Mouse (Mus musculus): Measurements from ENCODE around the gene Ttc7. TPM values are rescaled to one million over a fixed set of nuclear protein-coding genes. Genes with fewer than 3 reads are reported as not detected.

The Ttc7 gene
- polyA plus RNA-seq, 1 experiment from 2014 or later = 2.3 TPM

- DNase-seq (ENCODE audit: low spot score) (peak; percentile 55), ATAC-seq (replicated peaks; ENCODE audit: insufficient number of reproducible peaks, low FRiP score, low TSS enrichment, low read depth) (peak; percentile 42; the same call in 1 of the 2 replicates)
- H3K4me3 ChIP-seq (ENCODE audit: low read depth, low read length) = no peak overlapping the region
- WGBS = 65% methylated on average over 16 of the region's 16 CpGs
- no peaks in the 10 kb centered on the region for H3K9me3 ChIP-seq (replicated peaks; ENCODE audit: control insufficient read depth, low read length)
- no peaks in the 10 kb centered on the region for H3K36me3 ChIP-seq (replicated peaks; ENCODE audit: control insufficient read depth, insufficient read depth, low read depth, low read length)
- H3K4me1 ChIP-seq (ENCODE audit: control insufficient read depth, insufficient read depth, low read length) = peaks cover 3% of the 10 kb centered on the region
- H3K4me2 ChIP-seq (ENCODE audit: low read depth, low read length) = no peak overlapping the region
- no peak overlapping the region for H3K27ac ChIP-seq (replicated peaks; ENCODE audit: low read depth, low read length)
- H3K27me3 ChIP-seq (ENCODE audit: control insufficient read depth, insufficient read depth, low read length) = no peaks in the 10 kb centered on the region
- H3K9ac ChIP-seq (replicated peaks; ENCODE audit: low read length) = no peak overlapping the region
These were observed 95.9 kb downstream of the Ttc7 start for GRCm38 (mm10) chr17:87378354-87379159.

- Histone ChIP-seq H3K27me3 (ENCODE audit: control insufficient read depth, insufficient read depth, low read length) (no peaks in the 10 kb centered on the region), H3K4me2 (ENCODE audit: low read depth, low read length) (no peak overlapping the region), H3K36me3 (replicated peaks; ENCODE audit: control insufficient read depth, insufficient read depth, low read depth, low read length) (no peaks in the 10 kb centered on the region), H3K9ac (replicated peaks; ENCODE audit: low read length) (no peak overlapping the region), H3K9me3 (replicated peaks; ENCODE audit: control insufficient read depth, low read length) (no peaks in the 10 kb centered on the region), H3K27ac (replicated peaks; ENCODE audit: low read depth, low read length) (no peak overlapping the region), H3K4me1 (ENCODE audit: control insufficient read depth, insufficient read depth, low read length) (peaks cover 3% of the 10 kb centered on the region), H3K4me3 (ENCODE audit: low read depth, low read length) (no peak overlapping the region)
- no peak for ATAC-seq (replicated peaks; ENCODE audit: insufficient number of reproducible peaks, low FRiP score, low TSS enrichment, low read depth)
- DNase-seq (ENCODE audit: low spot score) = no peak
- WGBS = 84% methylated on average over 11 of the region's 11 CpGs
These were observed 96.5 kb downstream of the Ttc7 start for GRCm38 (mm10) chr17:87379160-87379624.

GRCm38 (mm10) chr17:87379821-87380220 lies 97.1 kb downstream of the Ttc7 start:
- H3K27me3 ChIP-seq (ENCODE audit: control insufficient read depth, insufficient read depth, low read length) = no peaks in the 10 kb centered on the region
- ATAC-seq (replicated peaks; ENCODE audit: insufficient number of reproducible peaks, low FRiP score, low TSS enrichment, low read depth) (no peak), DNase-seq (ENCODE audit: low spot score) (no peak)
- no peaks in the 10 kb centered on the region for H3K9me3 ChIP-seq (replicated peaks; ENCODE audit: control insufficient read depth, low read length)
- no peaks in the 10 kb centered on the region for H3K36me3 ChIP-seq (replicated peaks; ENCODE audit: control insufficient read depth, insufficient read depth, low read depth, low read length)
- peak overlapping the region; percentile 34; the same call in 1 of the 2 replicates for H3K9ac ChIP-seq (replicated peaks; ENCODE audit: low read length)
- H3K4me1 ChIP-seq (ENCODE audit: control insufficient read depth, insufficient read depth, low read length) = peaks cover 3% of the 10 kb centered on the region
- WGBS = 51% methylated on average over 8 of the region's 10 CpGs
- no peak overlapping the region for H3K4me2 ChIP-seq (ENCODE audit: low read depth, low read length)
- H3K4me3 ChIP-seq (ENCODE audit: low read depth, low read length) = no peak overlapping the region
- H3K27ac ChIP-seq (replicated peaks; ENCODE audit: low read depth, low read length) = no peak overlapping the region

DNA sequence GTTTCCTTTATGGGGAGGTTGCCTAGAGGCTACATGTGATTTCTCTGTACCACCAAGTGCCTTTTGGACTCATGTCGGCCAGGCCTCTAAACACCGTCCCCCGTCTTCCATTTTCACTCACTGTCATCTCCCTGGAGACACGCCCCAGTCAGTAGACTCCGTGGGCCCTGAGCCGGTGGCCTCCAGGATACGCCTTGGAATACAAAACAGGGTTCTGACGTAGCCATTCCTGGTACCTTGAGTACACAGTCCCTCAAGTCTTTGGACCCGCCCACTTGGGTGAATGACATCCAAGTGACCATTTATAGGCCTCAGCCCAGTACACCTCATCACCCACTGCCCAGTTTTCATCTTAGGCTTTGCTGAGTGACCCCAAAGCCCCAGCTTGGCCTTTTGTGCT lies 98.0 kb downstream of the Ttc7 start:
- H3K4me2 ChIP-seq (ENCODE audit: low read depth, low read length) = no peak overlapping the region
- H3K9me3 ChIP-seq (replicated peaks; ENCODE audit: control insufficient read depth, low read length) = no peaks in the 10 kb centered on the region
- H3K27ac ChIP-seq (replicated peaks; ENCODE audit: low read depth, low read length) = no peak overlapping the region
- H3K4me3 ChIP-seq (ENCODE audit: low read depth, low read length) = no peak overlapping the region
- no peaks in the 10 kb centered on the region for H3K36me3 ChIP-seq (replicated peaks; ENCODE audit: control insufficient read depth, insufficient read depth, low read depth, low read length)
- DNase-seq (ENCODE audit: low spot score) (no peak), ATAC-seq (replicated peaks; ENCODE audit: insufficient number of reproducible peaks, low FRiP score, low TSS enrichment, low read depth) (no peak)
- WGBS = 89% methylated on average over 9 of the region's 9 CpGs
- peaks cover 3% of the 10 kb centered on the region for H3K4me1 ChIP-seq (ENCODE audit: control insufficient read depth, insufficient read depth, low read length)
- H3K9ac ChIP-seq (replicated peaks; ENCODE audit: low read length) = no peak overlapping the region
- H3K27me3 ChIP-seq (ENCODE audit: control insufficient read depth, insufficient read depth, low read length) = no peaks in the 10 kb centered on the region

DNA sequence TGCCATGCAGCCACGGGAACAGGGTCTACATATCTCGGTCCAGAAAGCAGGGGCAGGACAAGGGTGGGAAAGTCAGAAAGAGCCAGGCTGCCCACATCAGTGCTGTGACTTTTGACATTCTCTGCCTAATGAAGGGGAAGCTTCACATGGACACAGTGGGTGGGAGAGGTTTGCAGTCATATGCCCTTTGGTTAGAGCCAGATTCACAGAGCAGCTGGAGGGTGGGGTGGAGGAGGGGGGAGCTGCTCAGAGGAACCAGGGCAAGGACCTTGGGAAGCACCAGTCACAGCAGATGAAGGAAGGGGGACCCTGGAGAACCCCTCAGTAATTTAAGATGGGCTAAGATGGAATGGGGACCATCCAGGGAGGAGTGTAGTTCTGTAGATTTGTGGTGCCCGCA lies 103.1 kb downstream of the Ttc7 start:
- DNase-seq (ENCODE audit: low spot score) (no peak), ATAC-seq (replicated peaks; ENCODE audit: insufficient number of reproducible peaks, low FRiP score, low TSS enrichment, low read depth) (no peak)
- no peaks in the 10 kb centered on the region for H3K36me3 ChIP-seq (replicated peaks; ENCODE audit: control insufficient read depth, insufficient read depth, low read depth, low read length)
- no peak overlapping the region for H3K9ac ChIP-seq (replicated peaks; ENCODE audit: low read length)
- 84% methylated on average over 3 of the region's 3 CpGs for WGBS
- no peak overlapping the region for H3K27ac ChIP-seq (replicated peaks; ENCODE audit: low read depth, low read length)
- H3K9me3 ChIP-seq (replicated peaks; ENCODE audit: control insufficient read depth, low read length) = no peaks in the 10 kb centered on the region
- no peak overlapping the region for H3K4me3 ChIP-seq (ENCODE audit: low read depth, low read length)
- no peak overlapping the region for H3K4me2 ChIP-seq (ENCODE audit: low read depth, low read length)
- no peaks in the 10 kb centered on the region for H3K27me3 ChIP-seq (ENCODE audit: control insufficient read depth, insufficient read depth, low read length)
- no peaks in the 10 kb centered on the region for H3K4me1 ChIP-seq (ENCODE audit: control insufficient read depth, insufficient read depth, low read length)

DNA sequence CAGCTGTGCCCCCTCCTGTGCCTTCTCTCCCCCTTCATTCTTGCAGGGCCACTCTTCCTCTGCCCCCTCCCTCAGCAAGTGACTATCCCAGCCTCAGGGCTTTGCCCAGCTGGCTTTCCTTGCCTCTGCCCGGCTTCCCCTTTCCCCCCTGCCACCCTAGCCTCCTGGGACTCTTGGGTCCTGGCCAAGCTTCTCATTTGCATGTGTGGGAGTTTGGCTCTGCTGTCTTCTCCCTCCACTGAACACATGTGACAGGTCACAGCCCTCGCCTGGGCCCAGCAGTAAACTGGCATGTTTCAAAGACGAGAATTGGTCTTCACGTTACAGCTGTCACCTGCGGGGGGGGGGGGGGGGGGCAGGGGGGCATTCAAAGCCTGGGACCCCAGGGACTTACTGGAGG lies 104.4 kb downstream of the Ttc7 start:
- no peak overlapping the region for H3K4me2 ChIP-seq (ENCODE audit: low read depth, low read length)
- H3K9me3 ChIP-seq (replicated peaks; ENCODE audit: control insufficient read depth, low read length) = no peaks in the 10 kb centered on the region
- 46% methylated on average over 5 of the region's 5 CpGs for WGBS
- H3K36me3 ChIP-seq (replicated peaks; ENCODE audit: control insufficient read depth, insufficient read depth, low read depth, low read length) = no peaks in the 10 kb centered on the region
- no peak overlapping the region for H3K4me3 ChIP-seq (ENCODE audit: low read depth, low read length)
- H3K27ac ChIP-seq (replicated peaks; ENCODE audit: low read depth, low read length) = no peak overlapping the region
- DNase-seq (ENCODE audit: low spot score) = no peak
- H3K27me3 ChIP-seq (ENCODE audit: control insufficient read depth, insufficient read depth, low read length) = no peaks in the 10 kb centered on the region
- H3K4me1 ChIP-seq (ENCODE audit: control insufficient read depth, insufficient read depth, low read length) = no peaks in the 10 kb centered on the region
- no peak for ATAC-seq (replicated peaks; ENCODE audit: insufficient number of reproducible peaks, low FRiP score, low TSS enrichment, low read depth)
- H3K9ac ChIP-seq (replicated peaks; ENCODE audit: low read length) = no peak overlapping the region

GRCm38 (mm10) chr17:87391242-87391641 lies 108.6 kb downstream of the Ttc7 start:
- no peak for DNase-seq (ENCODE audit: low spot score)
- Histone ChIP-seq H3K36me3 (replicated peaks; ENCODE audit: control insufficient read depth, insufficient read depth, low read depth, low read length) (no peaks in the 10 kb centered on the region), H3K4me2 (ENCODE audit: low read depth, low read length) (no peak overlapping the region), H3K27me3 (ENCODE audit: control insufficient read depth, insufficient read depth, low read length) (no peaks in the 10 kb centered on the region), H3K4me3 (ENCODE audit: low read depth, low read length) (no peak overlapping the region), H3K27ac (replicated peaks; ENCODE audit: low read depth, low read length) (no peak overlapping the region), H3K4me1 (ENCODE audit: control insufficient read depth, insufficient read depth, low read length) (no peaks in the 10 kb centered on the region), H3K9me3 (replicated peaks; ENCODE audit: control insufficient read depth, low read length) (no peaks in the 10 kb centered on the region), H3K9ac (replicated peaks; ENCODE audit: low read length) (no peak overlapping the region)
- no peak for ATAC-seq (replicated peaks; ENCODE audit: insufficient number of reproducible peaks, low FRiP score, low TSS enrichment, low read depth)
- whole genome bisulfite sequencing = 80% methylated on average over 7 of the region's 7 CpGs

GRCm38 (mm10) chr17:87397088-87397487 lies 114.4 kb downstream of the Ttc7 start:
- Histone ChIP-seq H3K27me3 (ENCODE audit: control insufficient read depth, insufficient read depth, low read length) (no peaks in the 10 kb centered on the region), H3K36me3 (replicated peaks; ENCODE audit: control insufficient read depth, insufficient read depth, low read depth, low read length) (no peaks in the 10 kb centered on the region), H3K9me3 (replicated peaks; ENCODE audit: control insufficient read depth, low read length) (no peaks in the 10 kb centered on the region), H3K9ac (replicated peaks; ENCODE audit: low read length) (no peak overlapping the region), H3K4me2 (ENCODE audit: low read depth, low read length) (no peak overlapping the region), H3K4me1 (ENCODE audit: control insufficient read depth, insufficient read depth, low read length) (no peaks in the 10 kb centered on the region), H3K27ac (replicated peaks; ENCODE audit: low read depth, low read length) (no peak overlapping the region), H3K4me3 (ENCODE audit: low read depth, low read length) (no peak overlapping the region)
- ATAC-seq (replicated peaks; ENCODE audit: insufficient number of reproducible peaks, low FRiP score, low TSS enrichment, low read depth) (no peak), DNase-seq (ENCODE audit: low spot score) (no peak)
- 61% methylated on average over 11 of the region's 11 CpGs for WGBS
